Mouse (Mus musculus): ENCODE results near the gene Dnaic2. TPM values are rescaled to one million over a fixed set of nuclear protein-coding genes. Genes with fewer than 3 reads are reported as not detected.

Dnaic2 gene
- polyA plus RNA-seq, 1 experiment from 2014 or later: 7.1 TPM

GRCm38 (mm10) chr11:114769911-114770310 is 42.7 kb downstream of the Dnaic2 start:
- Histone ChIP-seq H3K27ac (ENCODE audit: low read length) (no peak overlapping the region), H3K27me3 (ENCODE audit: control insufficient read depth, insufficient read depth, low read depth, low read length) (peaks cover 10% of the 10 kb centered on the region; the same call in 1 of the 2 replicates), H3K9me3 (ENCODE audit: control insufficient read depth, low read length) (no peaks in the 10 kb centered on the region), H3K4me1 (replicated peaks; ENCODE audit: control insufficient read depth, insufficient read depth, low read length) (peaks cover 3% of the 10 kb centered on the region; the same call in 1 of the 2 replicates), H3K36me3 (ENCODE audit: control insufficient read depth, insufficient read depth, low read length) (no peaks in the 10 kb centered on the region), H3K9ac (ENCODE audit: low read length) (no peak overlapping the region), H3K4me3 (ENCODE audit: low read length) (no peak overlapping the region), H3K4me2 (ENCODE audit: low read depth, low read length) (no peak overlapping the region)
- no peak for ATAC-seq (ENCODE audit: low read depth)
- WGBS: 39% methylated on average over 6 of the region's 6 CpGs

- Histone ChIP-seq H3K4me3 (ENCODE audit: low read length) (no peak overlapping the region), H3K9me3 (ENCODE audit: control insufficient read depth, low read length) (no peaks in the 10 kb centered on the region), H3K27ac (ENCODE audit: low read length) (no peak overlapping the region), H3K9ac (ENCODE audit: low read length) (no peak overlapping the region), H3K4me1 (replicated peaks; ENCODE audit: control insufficient read depth, insufficient read depth, low read length) (no peaks in the 10 kb centered on the region; the same call in 1 of the 2 replicates), H3K27me3 (ENCODE audit: control insufficient read depth, insufficient read depth, low read depth, low read length) (no peaks in the 10 kb centered on the region), H3K36me3 (ENCODE audit: control insufficient read depth, insufficient read depth, low read length) (no peaks in the 10 kb centered on the region), H3K4me2 (ENCODE audit: low read depth, low read length) (no peak overlapping the region)
- ATAC-seq (ENCODE audit: low read depth): no peak
- WGBS: 62% methylated on average over 2 of the region's 2 CpGs
Measured at GRCm38 (mm10) chr11:114771896-114772295, 44.7 kb downstream of the Dnaic2 start.

GRCm38 (mm10) chr11:114780076-114780475 is 52.9 kb downstream of the Dnaic2 start:
- H3K9me3 ChIP-seq (ENCODE audit: control insufficient read depth, low read length): no peaks in the 10 kb centered on the region
- WGBS: 22% methylated on average over 9 of the region's 9 CpGs
- no peak overlapping the region for H3K4me3 ChIP-seq (ENCODE audit: low read length)
- 0 out of 2 replicates have a peak, but pooled peaks have one; percentile 16 for ATAC-seq (ENCODE audit: low read depth)
- H3K9ac ChIP-seq (ENCODE audit: low read length): no peak overlapping the region
- H3K4me1 ChIP-seq (replicated peaks; ENCODE audit: control insufficient read depth, insufficient read depth, low read length): no peaks in the 10 kb centered on the region
- H3K36me3 ChIP-seq (ENCODE audit: control insufficient read depth, insufficient read depth, low read length): no peaks in the 10 kb centered on the region
- peaks cover 13% of the 10 kb centered on the region for H3K27me3 ChIP-seq (ENCODE audit: control insufficient read depth, insufficient read depth, low read depth, low read length)
- H3K27ac ChIP-seq (ENCODE audit: low read length): no peak overlapping the region
- H3K4me2 ChIP-seq (ENCODE audit: low read depth, low read length): no peak overlapping the region

- H3K4me3 ChIP-seq (ENCODE audit: low read length): peak overlapping the region; percentile 30
- H3K27ac ChIP-seq (ENCODE audit: low read length): no peak overlapping the region
- H3K9me3 ChIP-seq (ENCODE audit: control insufficient read depth, low read length): no peaks in the 10 kb centered on the region
- WGBS: 35% methylated on average over 10 of the region's 10 CpGs
- H3K4me1 ChIP-seq (replicated peaks; ENCODE audit: control insufficient read depth, insufficient read depth, low read length): no peaks in the 10 kb centered on the region; the same call in 1 of the 2 replicates
- no peaks in the 10 kb centered on the region for H3K36me3 ChIP-seq (ENCODE audit: control insufficient read depth, insufficient read depth, low read length)
- peak overlapping the region; percentile 41 for H3K4me2 ChIP-seq (ENCODE audit: low read depth, low read length)
- H3K27me3 ChIP-seq (ENCODE audit: control insufficient read depth, insufficient read depth, low read depth, low read length): peaks cover 66% of the 10 kb centered on the region
- no peak overlapping the region for H3K9ac ChIP-seq (ENCODE audit: low read length)
- ATAC-seq (ENCODE audit: low read depth): no peak
Measured at GRCm38 (mm10) chr11:114785892-114786291, 58.7 kb downstream of the Dnaic2 start.

GRCm38 (mm10) chr11:114786326-114786725 is 59.1 kb downstream of the Dnaic2 start:
- no peaks in the 10 kb centered on the region for H3K36me3 ChIP-seq (ENCODE audit: control insufficient read depth, insufficient read depth, low read length)
- H3K9ac ChIP-seq (ENCODE audit: low read length): no peak overlapping the region
- H3K4me3 ChIP-seq (ENCODE audit: low read length): peak overlapping the region; percentile 30
- under 1% methylated on average over 43 of the region's 43 CpGs for WGBS
- no peaks in the 10 kb centered on the region for H3K9me3 ChIP-seq (ENCODE audit: control insufficient read depth, low read length)
- no peak overlapping the region for H3K27ac ChIP-seq (ENCODE audit: low read length)
- no peak for ATAC-seq (ENCODE audit: low read depth)
- H3K4me1 ChIP-seq (replicated peaks; ENCODE audit: control insufficient read depth, insufficient read depth, low read length): peaks cover under 1% of the 10 kb centered on the region
- H3K4me2 ChIP-seq (ENCODE audit: low read depth, low read length): peak overlapping the region; percentile 41
- H3K27me3 ChIP-seq (ENCODE audit: control insufficient read depth, insufficient read depth, low read depth, low read length): peaks cover 66% of the 10 kb centered on the region

- Histone ChIP-seq H3K27me3 (ENCODE audit: control insufficient read depth, insufficient read depth, low read depth, low read length) (peaks cover 79% of the 10 kb centered on the region), H3K4me1 (replicated peaks; ENCODE audit: control insufficient read depth, insufficient read depth, low read length) (peaks cover 12% of the 10 kb centered on the region), H3K36me3 (ENCODE audit: control insufficient read depth, insufficient read depth, low read length) (no peaks in the 10 kb centered on the region), H3K9me3 (ENCODE audit: control insufficient read depth, low read length) (no peaks in the 10 kb centered on the region), H3K9ac (ENCODE audit: low read length) (no peak overlapping the region), H3K27ac (ENCODE audit: low read length) (no peak overlapping the region), H3K4me3 (ENCODE audit: low read length) (no peak overlapping the region), H3K4me2 (ENCODE audit: low read depth, low read length) (no peak overlapping the region)
- WGBS: 84% methylated on average over 3 of the region's 3 CpGs
- ATAC-seq (ENCODE audit: low read depth): no peak
Measured at GRCm38 (mm10) chr11:114787611-114788010, 60.4 kb downstream of the Dnaic2 start.

GRCm38 (mm10) chr11:114789061-114789714 is 62.0 kb downstream of the Dnaic2 start:
- Histone ChIP-seq H3K4me2 (ENCODE audit: low read depth, low read length) (peak overlapping the region; percentile 5; the same call in 1 of the 2 replicates), H3K4me3 (ENCODE audit: low read length) (no peak overlapping the region), H3K4me1 (replicated peaks; ENCODE audit: control insufficient read depth, insufficient read depth, low read length) (peaks cover 12% of the 10 kb centered on the region), H3K27ac (ENCODE audit: low read length) (no peak overlapping the region), H3K36me3 (ENCODE audit: control insufficient read depth, insufficient read depth, low read length) (no peaks in the 10 kb centered on the region), H3K27me3 (ENCODE audit: control insufficient read depth, insufficient read depth, low read depth, low read length) (peaks cover 91% of the 10 kb centered on the region), H3K9ac (ENCODE audit: low read length) (no peak overlapping the region), H3K9me3 (ENCODE audit: control insufficient read depth, low read length) (no peaks in the 10 kb centered on the region)
- peak; percentile 51 for ATAC-seq (ENCODE audit: low read depth)
- WGBS: 9% methylated on average over 30 of the region's 30 CpGs

GRCm38 (mm10) chr11:114789716-114790115 is 62.5 kb downstream of the Dnaic2 start:
- Histone ChIP-seq H3K36me3 (ENCODE audit: control insufficient read depth, insufficient read depth, low read length) (no peaks in the 10 kb centered on the region), H3K27me3 (ENCODE audit: control insufficient read depth, insufficient read depth, low read depth, low read length) (peaks cover 89% of the 10 kb centered on the region), H3K4me1 (replicated peaks; ENCODE audit: control insufficient read depth, insufficient read depth, low read length) (peaks cover 12% of the 10 kb centered on the region), H3K27ac (ENCODE audit: low read length) (no peak overlapping the region), H3K9ac (ENCODE audit: low read length) (no peak overlapping the region), H3K4me2 (ENCODE audit: low read depth, low read length) (no peak overlapping the region), H3K9me3 (ENCODE audit: control insufficient read depth, low read length) (no peaks in the 10 kb centered on the region), H3K4me3 (ENCODE audit: low read length) (no peak overlapping the region)
- 59% methylated on average over 9 of the region's 9 CpGs for WGBS
- no peak for ATAC-seq (ENCODE audit: low read depth)

- Histone ChIP-seq H3K4me3 (ENCODE audit: low read length) (no peak overlapping the region), H3K27me3 (ENCODE audit: control insufficient read depth, insufficient read depth, low read depth, low read length) (peaks cover 85% of the 10 kb centered on the region), H3K36me3 (ENCODE audit: control insufficient read depth, insufficient read depth, low read length) (no peaks in the 10 kb centered on the region), H3K4me2 (ENCODE audit: low read depth, low read length) (no peak overlapping the region), H3K4me1 (replicated peaks; ENCODE audit: control insufficient read depth, insufficient read depth, low read length) (peaks cover 12% of the 10 kb centered on the region), H3K9me3 (ENCODE audit: control insufficient read depth, low read length) (no peaks in the 10 kb centered on the region), H3K27ac (ENCODE audit: low read length) (no peak overlapping the region), H3K9ac (ENCODE audit: low read length) (no peak overlapping the region)
- no peak for ATAC-seq (ENCODE audit: low read depth)
- 58% methylated on average over 12 of the region's 12 CpGs for WGBS
Measured at GRCm38 (mm10) chr11:114790171-114790570, 63.0 kb downstream of the Dnaic2 start.
